Mouse (Mus musculus): ENCODE measurements at regions not wholly inside any gene's neighbourhood (a gene's known extent, or its start where the extent isn't known, plus 50 kb on each side); places are given as distances from the start of the nearest gene placed in this dataset.
"Not testable (repeated sequence)": the region's sequence is repeated elsewhere in the genome, so short reads cannot be mapped to it uniquely, and the experiment has no call there.

- no peak for DNase-seq
Observed at GRCm38 (mm10) chr1:80969927-80970326, 106.8 kb upstream of the Nyap2 start.

GRCm38 (mm10) chr1:80969194-80969593 lies 107.6 kb upstream of the Nyap2 start:
- no peak for DNase-seq

GRCm38 (mm10) chr1:80965792-80966191 lies 111.0 kb upstream of the Nyap2 start:
- no peak for DNase-seq

- DNase-seq = no peak
Observed at GRCm38 (mm10) chr1:80964376-80964775, 112.4 kb upstream of the Nyap2 start.

- DNase-seq = no peak
Observed at GRCm38 (mm10) chr1:80963838-80964237, 112.9 kb upstream of the Nyap2 start.

- no peak for DNase-seq
Observed at GRCm38 (mm10) chr1:80950406-80950805, 126.3 kb upstream of the Nyap2 start.

- DNase-seq = not testable (repeated sequence)
Observed at GRCm38 (mm10) chr1:80946049-80946448, 130.7 kb upstream of the Nyap2 start.

- no peak for DNase-seq
Observed at GRCm38 (mm10) chr1:80939372-80939771, 137.4 kb upstream of the Nyap2 start.

GRCm38 (mm10) chr1:80899281-80899680 lies 141.0 kb upstream of the Dock10 start:
- no peak for DNase-seq

- no peak for DNase-seq
Observed at GRCm38 (mm10) chr1:80874140-80874849, 116.0 kb upstream of the Dock10 start.

GRCm38 (mm10) chr1:80873596-80873995 lies 115.3 kb upstream of the Dock10 start:
- DNase-seq = no peak

- no peak for DNase-seq
Observed at GRCm38 (mm10) chr1:80868805-80869204, 110.5 kb upstream of the Dock10 start.

GRCm38 (mm10) chr1:80856981-80857380 lies 98.7 kb upstream of the Dock10 start:
- DNase-seq = no peak

GRCm38 (mm10) chr1:80854945-80855656 lies 96.8 kb upstream of the Dock10 start:
- no peak for DNase-seq

- no peak for DNase-seq
Observed at GRCm38 (mm10) chr1:80854289-80854701, 96.0 kb upstream of the Dock10 start.

GRCm38 (mm10) chr1:80852761-80853160 lies 94.4 kb upstream of the Dock10 start:
- no peak for DNase-seq

- peak; percentile 9 for DNase-seq
Observed at GRCm38 (mm10) chr1:80830196-80830794, 72.0 kb upstream of the Dock10 start.

GRCm38 (mm10) chr1:80826383-80826782 lies 68.1 kb upstream of the Dock10 start:
- DNase-seq = no peak

- DNase-seq = no peak
Observed at GRCm38 (mm10) chr1:80823953-80824352, 65.6 kb upstream of the Dock10 start.

GRCm38 (mm10) chr1:80822185-80822584 lies 63.9 kb upstream of the Dock10 start:
- DNase-seq = peak; percentile 16

GRCm38 (mm10) chr1:80812906-80813305 lies 54.6 kb upstream of the Dock10 start:
- no peak for DNase-seq

All from kidney, adult 9 months (tissue).